Mouse (Mus musculus) limb, embryonic 11.5 days (tissue): ENCODE measurements at regions not wholly inside any gene's neighbourhood (a gene's known extent, or its start where the extent isn't known, plus 50 kb on each side); places are given as distances from the start of the nearest gene placed in this dataset.

Experiments
- ATAC-seq: fragments of 200-750 bp; cut with Nextera tagmentation; 2 replicates; pipeline ENCODE4 v1.8.0; 2017; ENCODE audit warnings: low read depth; ENCODE audit not compliant: insufficient number of reproducible peaks, low FRiP score, low TSS enrichment
- DNase-seq: peaks from one replicate; pipeline ENCODE4 v3.0.0-alpha.2; 2015; ENCODE audit warnings: low spot score
- H3K27ac ChIP-seq: fragments of 300-500 bp; sonication (generic); replicated peaks from 2 replicates; pipeline ENCODE4 v1.5.1; 2014; ENCODE audit warnings: low read depth, mild to moderate bottlenecking, low read length
- H3K27me3 ChIP-seq: fragments of 300-500 bp; sonication (generic); 2 replicates; pipeline ENCODE4 v1.6.1; 2014; ENCODE audit warnings: mild to moderate bottlenecking, low read length, mixed read lengths; ENCODE audit not compliant: control insufficient read depth, insufficient read depth
- H3K36me3 ChIP-seq: fragments of 300-500 bp; sonication (generic); 2 replicates; pipeline ENCODE4 v1.6.1; 2014; ENCODE audit warnings: mild to moderate bottlenecking, low read length, moderate library complexity, mixed read lengths; ENCODE audit not compliant: control insufficient read depth, insufficient read depth
- H3K4me1 ChIP-seq: fragments of 300-500 bp; sonication (generic); 2 replicates; pipeline ENCODE4 v1.6.1; 2014; ENCODE audit warnings: low read length, mixed read lengths; ENCODE audit not compliant: control insufficient read depth, insufficient read depth
- H3K4me2 ChIP-seq: fragments of 300-500 bp; sonication (generic); 2 replicates; pipeline ENCODE4 v1.6.1; 2014; ENCODE audit warnings: low read depth, mild to moderate bottlenecking, moderate library complexity; ENCODE audit not compliant: severe bottlenecking
- H3K4me3 ChIP-seq: fragments of 300-500 bp; sonication (generic); 2 replicates; pipeline ENCODE4 v1.5.1; 2014; ENCODE audit warnings: low read depth, low read length
- H3K9ac ChIP-seq: fragments of 300-500 bp; sonication (generic); 2 replicates; pipeline ENCODE4 v1.6.1; 2014; ENCODE audit warnings: mild to moderate bottlenecking, low read length
- H3K9me3 ChIP-seq: fragments of 300-500 bp; sonication (generic); 2 replicates; pipeline ENCODE4 v1.6.1; 2016; ENCODE audit warnings: low read length; ENCODE audit not compliant: control insufficient read depth
- WGBS: fragments of 180-500 bp; shearing (Covaris S2); extraction: QIAGEN DNeasy Blood & Tissue Kit; methylation state at CpG from one replicate; pipeline ENCODE4 v1.1.7; 2014; 5-methylcytosine and 5-hydroxymethylcytosine counted together

- Histone ChIP-seq H3K27ac (no peak overlapping the region), H3K27me3 (no peaks in the 10 kb centered on the region), H3K9ac (no peak overlapping the region), H3K4me3 (no peak overlapping the region), H3K4me1 (no peaks in the 10 kb centered on the region), H3K4me2 (no peak overlapping the region), H3K36me3 (no peaks in the 10 kb centered on the region), H3K9me3 (no peaks in the 10 kb centered on the region)
- WGBS: 77% methylated on average over 12 of the region's 12 CpGs
- ATAC-seq: no peak
- no peak for DNase-seq
Observed at GRCm38 (mm10) chrX:12365582-12366323, 205.6 kb upstream of the Bcor start.

- Histone ChIP-seq H3K4me1 (no peaks in the 10 kb centered on the region), H3K36me3 (no peaks in the 10 kb centered on the region), H3K4me3 (no peak overlapping the region), H3K4me2 (no peak overlapping the region), H3K27ac (no peak overlapping the region), H3K9me3 (no peaks in the 10 kb centered on the region), H3K9ac (no peak overlapping the region), H3K27me3 (no peaks in the 10 kb centered on the region)
- no peak for DNase-seq
- WGBS: 87% methylated on average over 6 of the region's 6 CpGs
- no peak for ATAC-seq
Observed at GRCm38 (mm10) chrX:12366801-12367200, 206.6 kb upstream of the Bcor start.

GRCm38 (mm10) chrX:12373670-12374069 is 213.5 kb upstream of the Bcor start:
- Histone ChIP-seq H3K4me2 (no peak overlapping the region), H3K9ac (no peak overlapping the region), H3K27me3 (0 out of 2 replicates have a peak, but pooled peaks cover 2% of the 10 kb centered on the region), H3K4me1 (no peaks in the 10 kb centered on the region), H3K4me3 (no peak overlapping the region), H3K27ac (no peak overlapping the region), H3K36me3 (no peaks in the 10 kb centered on the region), H3K9me3 (no peaks in the 10 kb centered on the region)
- 69% methylated on average over 6 of the region's 6 CpGs for WGBS
- ATAC-seq: no peak
- DNase-seq: no peak

- H3K4me3 ChIP-seq: no peak overlapping the region
- H3K9me3 ChIP-seq: no peaks in the 10 kb centered on the region
- no peak overlapping the region for H3K9ac ChIP-seq
- ATAC-seq: no peak
- H3K27ac ChIP-seq: no peak overlapping the region
- no peak overlapping the region for H3K4me2 ChIP-seq
- 83% methylated on average over 1 of the region's 1 CpGs for WGBS
- H3K27me3 ChIP-seq: 0 out of 2 replicates have a peak, but pooled peaks cover 2% of the 10 kb centered on the region
- H3K36me3 ChIP-seq: no peaks in the 10 kb centered on the region
- no peaks in the 10 kb centered on the region for H3K4me1 ChIP-seq
- no peak for DNase-seq
Observed at GRCm38 (mm10) chrX:12375796-12376195, 211.8 kb upstream of the Atp6ap2 start.

GRCm38 (mm10) chrX:12376238-12376980 is 211.2 kb upstream of the Atp6ap2 start:
- no peaks in the 10 kb centered on the region for H3K9me3 ChIP-seq
- no peaks in the 10 kb centered on the region for H3K4me1 ChIP-seq
- ATAC-seq (no peak), DNase-seq (no peak)
- no peaks in the 10 kb centered on the region for H3K36me3 ChIP-seq
- no peak overlapping the region for H3K4me2 ChIP-seq
- H3K9ac ChIP-seq: no peak overlapping the region
- WGBS: 87% methylated on average over 6 of the region's 6 CpGs
- 0 out of 2 replicates have a peak, but pooled peaks cover 2% of the 10 kb centered on the region for H3K27me3 ChIP-seq
- no peak overlapping the region for H3K4me3 ChIP-seq
- no peak overlapping the region for H3K27ac ChIP-seq

GRCm38 (mm10) chrX:12377441-12377840 is 210.2 kb upstream of the Atp6ap2 start:
- 73% methylated on average over 7 of the region's 7 CpGs for WGBS
- Histone ChIP-seq H3K4me3 (no peak overlapping the region), H3K4me2 (no peak overlapping the region), H3K27me3 (0 out of 2 replicates have a peak, but pooled peaks cover 2% of the 10 kb centered on the region), H3K4me1 (no peaks in the 10 kb centered on the region), H3K9me3 (no peaks in the 10 kb centered on the region), H3K36me3 (no peaks in the 10 kb centered on the region), H3K9ac (no peak overlapping the region), H3K27ac (no peak overlapping the region)
- DNase-seq: no peak
- ATAC-seq: no peak

- Histone ChIP-seq H3K4me1 (no peaks in the 10 kb centered on the region), H3K27me3 (no peaks in the 10 kb centered on the region), H3K4me2 (no peak overlapping the region), H3K9me3 (no peaks in the 10 kb centered on the region), H3K9ac (no peak overlapping the region), H3K27ac (no peak overlapping the region), H3K4me3 (no peak overlapping the region), H3K36me3 (no peaks in the 10 kb centered on the region)
- WGBS: 90% methylated on average over 7 of the region's 7 CpGs
- ATAC-seq: no peak
- no peak for DNase-seq
Observed at GRCm38 (mm10) chrX:12392145-12392825, 195.3 kb upstream of the Atp6ap2 start.

GRCm38 (mm10) chrX:12409319-12409718 is 178.3 kb upstream of the Atp6ap2 start:
- Histone ChIP-seq H3K4me1 (no peaks in the 10 kb centered on the region), H3K36me3 (no peaks in the 10 kb centered on the region), H3K9ac (no peak overlapping the region), H3K4me2 (no peak overlapping the region), H3K27ac (no peak overlapping the region), H3K4me3 (no peak overlapping the region), H3K9me3 (no peaks in the 10 kb centered on the region), H3K27me3 (no peaks in the 10 kb centered on the region)
- DNase-seq (no peak), ATAC-seq (no peak)
- 60% methylated on average over 3 of the region's 3 CpGs for WGBS
